Mouse (Mus musculus): ENCODE results near the gene Agap1.

Gene Agap1

DNA sequence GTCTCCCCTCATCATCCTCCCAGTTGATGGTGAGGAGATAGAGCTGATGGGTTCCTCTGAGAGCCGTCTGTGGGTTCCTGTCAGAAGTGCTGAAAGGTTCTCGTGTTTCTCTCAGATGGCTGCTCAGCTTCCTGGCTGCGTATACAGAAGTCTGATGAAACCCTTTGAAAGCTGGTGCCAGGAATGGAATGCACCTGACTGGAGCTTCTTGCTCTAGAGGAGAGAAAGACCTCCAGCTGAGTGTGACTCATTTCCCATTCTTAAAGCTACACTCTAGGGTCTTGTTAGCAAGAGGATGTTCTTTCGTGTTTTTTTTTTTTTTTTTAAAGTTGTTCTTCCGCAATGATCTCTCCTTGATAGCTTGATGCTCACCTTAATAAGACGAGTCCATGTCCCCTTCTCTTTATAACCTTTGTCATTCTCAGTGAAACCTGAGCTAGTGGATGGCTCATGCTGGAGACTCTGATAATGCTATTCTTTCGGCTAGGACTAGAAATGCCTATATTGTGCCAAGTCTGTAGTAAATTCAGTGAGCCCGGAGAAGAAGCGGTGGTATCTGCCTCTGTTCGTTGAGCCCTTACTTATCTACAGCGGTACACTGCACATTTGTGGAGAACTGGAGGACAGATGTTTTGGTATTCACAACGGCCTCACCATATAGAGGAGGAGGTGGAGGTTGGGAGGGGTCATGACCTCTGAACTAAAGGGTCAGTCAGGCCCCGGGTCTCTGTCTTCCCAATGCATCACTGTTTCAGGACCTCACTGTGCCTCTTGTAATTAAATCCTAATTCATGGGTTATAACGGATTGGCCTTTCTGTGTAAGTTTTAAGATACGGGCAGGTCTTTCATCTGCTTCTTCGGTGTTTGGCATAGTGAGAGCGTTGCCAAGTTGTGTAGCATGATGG is 2.8 kb downstream of the Agap1 start:
- in situ Hi-C loops (cut with MboI, MseI): no loop called here

GRCm38 (mm10) chr1:89461881-89462280 is 7.3 kb downstream of the Agap1 start:
- in situ Hi-C loops (cut with MboI, MseI): no loop called here

DNA sequence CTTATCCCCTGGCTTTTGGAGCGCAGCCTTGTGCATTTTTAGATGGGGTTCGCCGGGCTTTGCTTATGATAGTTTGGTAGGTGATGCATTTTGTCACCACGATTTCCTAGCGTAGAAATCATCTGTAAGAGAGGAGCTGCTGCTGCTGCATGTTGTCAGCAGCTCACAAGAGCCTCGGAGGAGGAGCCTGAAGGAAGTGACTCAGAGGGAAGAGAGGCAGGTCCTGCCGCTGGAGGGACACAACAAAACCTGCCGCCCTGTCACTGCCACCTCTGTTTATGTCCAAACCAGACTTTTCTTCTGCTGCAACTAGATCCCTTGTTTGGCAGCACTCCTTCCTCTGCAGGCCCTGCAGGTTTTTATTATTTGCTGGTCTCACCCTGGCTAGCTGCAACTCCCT is 8.5 kb downstream of the Agap1 start:
- in situ Hi-C loops (cut with MboI, MseI): no loop called here

DNA sequence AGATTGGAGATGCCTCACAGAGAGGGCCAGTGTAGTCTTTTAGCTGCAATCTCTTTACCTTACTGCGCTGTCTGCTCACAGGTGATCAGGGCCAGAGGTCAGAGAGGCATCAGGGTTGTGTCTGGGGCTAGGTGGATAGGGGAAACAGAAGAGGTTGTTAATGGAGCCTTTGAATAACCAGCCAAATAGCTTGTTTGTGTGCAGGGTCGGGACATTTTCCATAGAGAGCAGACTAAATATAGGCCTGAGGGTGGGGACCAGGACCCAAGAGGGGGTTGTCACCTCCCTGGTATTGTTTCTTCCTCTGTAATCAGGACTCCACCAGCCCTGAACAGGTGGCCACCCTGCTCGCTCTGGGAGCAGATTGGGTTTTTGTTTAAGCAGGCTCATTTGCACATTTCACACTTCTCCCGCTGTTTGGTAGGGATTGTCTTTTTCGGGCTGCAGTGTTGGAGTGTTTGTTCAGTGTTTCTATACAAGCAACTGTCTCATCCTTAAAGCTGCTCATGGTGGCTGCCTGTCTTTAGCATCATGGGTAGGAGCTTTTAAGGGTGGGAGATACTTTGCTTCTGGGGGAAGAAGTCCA is 10.9 kb downstream of the Agap1 start:
- in situ Hi-C loops (cut with MboI, MseI): no loop called here

DNA sequence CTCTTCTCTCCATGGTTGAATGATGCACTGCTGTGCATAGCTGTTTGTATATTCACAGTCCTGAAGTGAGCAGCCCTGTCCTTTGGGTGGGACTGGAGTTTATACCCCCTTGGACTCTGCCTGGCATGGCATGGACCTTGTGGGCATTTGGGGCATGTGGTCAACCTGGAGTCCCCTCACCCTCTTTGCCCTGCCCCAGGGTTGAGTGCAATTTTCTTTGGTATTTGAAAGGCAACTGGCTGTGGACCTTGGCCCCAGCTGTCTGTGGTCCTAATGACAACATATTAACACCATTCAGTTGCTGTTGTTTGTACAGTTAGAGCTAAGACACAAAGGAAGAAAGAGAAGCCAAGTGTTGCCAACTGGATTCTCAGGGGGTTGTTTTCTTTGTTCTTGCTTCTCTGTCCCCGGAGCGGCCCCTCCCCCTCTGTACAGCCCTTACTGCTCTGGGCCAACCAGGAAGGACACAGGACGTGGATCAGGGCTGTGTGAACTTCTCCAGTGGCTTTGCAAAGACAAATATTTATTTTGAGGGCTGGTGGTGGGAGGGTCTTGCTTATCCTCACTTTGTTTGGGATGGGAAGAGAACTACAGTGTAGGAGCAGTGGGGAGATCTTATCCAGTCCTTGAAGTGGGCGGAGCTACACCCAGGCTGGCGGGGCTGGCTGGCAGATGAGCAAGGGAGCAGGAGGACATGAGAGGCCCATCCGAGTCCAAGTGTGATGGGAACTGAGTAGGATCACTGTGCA is 12.9 kb downstream of the Agap1 start:
- in situ Hi-C loops (cut with MboI, MseI): no loop called here

DNA sequence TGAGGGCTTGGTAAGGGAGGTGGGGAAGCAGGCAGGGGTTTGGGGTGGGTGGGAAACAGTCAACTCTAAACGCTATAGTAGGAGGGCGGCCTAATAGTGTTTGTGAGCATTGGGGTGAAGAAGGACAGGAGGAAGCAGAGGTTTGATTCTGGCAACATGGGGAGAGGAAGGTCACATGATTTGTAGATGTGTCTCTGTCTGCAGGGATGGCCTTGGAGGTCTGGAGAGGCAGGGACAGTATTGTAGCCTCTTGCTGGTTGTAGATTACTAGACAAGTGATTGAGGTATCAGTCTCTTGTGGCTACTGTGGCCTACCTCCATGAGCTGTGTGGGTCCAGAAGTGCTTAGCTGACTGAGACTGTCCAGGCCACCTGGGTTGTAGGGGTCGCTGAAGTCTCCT is 13.5 kb downstream of the Agap1 start:
- in situ Hi-C loops (cut with MboI, MseI): no loop called here

DNA sequence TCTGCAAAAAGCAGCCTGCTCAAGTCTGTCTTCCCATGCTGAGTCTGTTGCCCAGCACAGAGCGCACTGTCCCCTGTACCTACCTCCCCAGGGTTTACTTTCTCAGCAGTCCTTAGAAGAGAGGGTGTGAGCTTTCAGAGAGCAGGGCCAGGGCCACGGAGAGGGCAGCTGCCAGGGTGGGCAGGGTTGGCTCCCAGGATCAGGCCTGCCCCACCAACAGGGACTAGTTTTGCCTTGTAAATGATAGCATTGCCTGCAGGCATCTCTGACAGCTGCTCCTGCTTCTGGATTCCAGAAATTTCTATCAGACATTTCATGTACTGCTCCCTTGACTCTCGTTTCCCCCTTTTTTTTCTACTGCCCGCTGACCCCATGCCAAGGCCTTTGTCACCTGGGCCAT is 16.8 kb downstream of the Agap1 start:
- in situ Hi-C loops (cut with MboI, MseI): no loop called here

GRCm38 (mm10) chr1:89471891-89472290 is 17.3 kb downstream of the Agap1 start:
- in situ Hi-C loops (cut with MboI, MseI): no loop called here

DNA sequence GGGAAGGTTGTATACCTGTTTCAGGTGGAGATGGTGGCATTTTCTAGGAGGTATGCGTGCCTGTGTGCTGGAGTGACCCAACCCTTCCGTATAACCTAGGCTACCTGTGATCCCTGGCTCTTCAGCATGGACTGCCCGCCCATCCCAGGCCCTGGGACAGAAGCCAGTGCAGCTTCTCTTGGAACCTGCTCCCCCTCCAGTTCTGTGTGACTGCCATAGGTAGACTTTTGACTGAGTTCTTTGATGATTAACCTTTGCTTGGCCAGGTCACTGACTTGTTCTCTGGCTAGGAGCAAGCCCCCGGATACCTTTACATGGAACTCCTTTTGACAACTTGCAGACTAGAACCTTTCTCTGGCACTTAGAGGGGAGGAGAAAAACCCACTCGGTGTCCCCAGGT is 19.3 kb downstream of the Agap1 start:
- in situ Hi-C loops (cut with MboI, MseI): no loop called here

- in situ Hi-C loops (cut with MboI, MseI): no loop called here
Measured at GRCm38 (mm10) chr1:89474853-89475252, 20.2 kb downstream of the Agap1 start.

DNA sequence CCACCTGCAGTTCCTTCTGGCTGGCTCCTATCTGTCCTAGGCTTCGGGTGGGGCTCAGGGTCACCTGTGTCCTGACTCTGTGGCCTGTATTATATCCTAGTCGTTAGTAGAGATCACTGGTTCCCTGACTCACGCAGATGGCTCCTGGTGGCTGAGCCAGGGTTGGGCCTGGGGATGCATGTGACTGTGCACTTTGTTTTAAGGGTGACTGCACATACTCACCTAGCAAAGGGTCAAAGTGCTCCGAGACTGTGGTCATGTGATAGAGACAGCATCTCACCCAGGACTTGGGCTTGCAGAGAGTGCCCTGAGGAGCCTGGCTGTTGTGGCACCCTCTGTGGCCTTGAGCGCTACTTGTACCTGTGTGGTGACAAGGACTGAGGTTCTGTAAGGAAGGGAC is 22.4 kb downstream of the Agap1 start:
- in situ Hi-C loops (cut with MboI, MseI): no loop called here

GRCm38 (mm10) chr1:89478571-89479460 is 24.2 kb downstream of the Agap1 start:
- in situ Hi-C loops (cut with MboI, MseI): no loop called here

DNA sequence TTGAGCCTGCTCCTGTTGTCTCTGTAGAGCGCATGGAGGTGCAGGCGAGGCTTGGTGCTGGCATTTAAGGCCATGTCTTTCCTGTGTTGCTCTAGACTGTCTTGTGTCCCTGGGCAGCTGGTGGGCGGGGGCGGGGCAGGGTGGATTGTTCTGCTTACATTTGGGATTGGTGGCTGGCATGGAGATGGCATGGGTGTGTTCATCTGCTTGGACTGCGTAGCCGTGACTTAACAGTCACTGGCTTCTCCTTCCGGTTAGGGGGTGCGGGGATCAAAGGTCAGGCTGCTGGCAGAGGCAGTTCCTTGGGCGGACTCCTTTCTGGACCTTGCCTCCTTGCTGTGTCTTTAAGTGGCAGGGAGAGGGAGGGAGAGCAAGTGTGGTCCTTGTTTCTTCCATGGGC is 26.5 kb downstream of the Agap1 start:
- in situ Hi-C loops (cut with MboI, MseI): no loop called here

DNA sequence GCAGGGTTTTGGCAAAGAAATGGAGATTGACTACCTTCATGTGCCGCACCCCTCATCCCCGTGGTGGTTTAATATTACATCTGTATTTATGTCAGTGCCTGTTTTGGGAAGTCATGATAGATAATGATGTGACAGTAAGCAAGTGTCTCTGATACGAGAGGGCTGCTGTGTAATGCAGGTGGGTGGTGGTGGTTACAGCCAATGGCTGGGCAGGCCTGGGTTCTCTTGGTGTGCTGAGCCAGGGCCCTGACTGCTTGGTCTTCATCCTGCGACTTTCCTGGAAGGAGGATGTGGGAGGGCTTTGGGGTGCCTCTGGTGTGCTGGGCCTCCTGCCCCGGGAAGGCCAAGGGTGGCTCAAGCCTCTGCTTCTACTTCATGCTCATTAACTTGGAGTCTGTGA is 28.2 kb downstream of the Agap1 start:
- in situ Hi-C loops (cut with MboI, MseI): no loop called here

- in situ Hi-C loops (cut with MboI, MseI): no loop called here
Measured at GRCm38 (mm10) chr1:89486891-89487290, 32.3 kb downstream of the Agap1 start.

DNA sequence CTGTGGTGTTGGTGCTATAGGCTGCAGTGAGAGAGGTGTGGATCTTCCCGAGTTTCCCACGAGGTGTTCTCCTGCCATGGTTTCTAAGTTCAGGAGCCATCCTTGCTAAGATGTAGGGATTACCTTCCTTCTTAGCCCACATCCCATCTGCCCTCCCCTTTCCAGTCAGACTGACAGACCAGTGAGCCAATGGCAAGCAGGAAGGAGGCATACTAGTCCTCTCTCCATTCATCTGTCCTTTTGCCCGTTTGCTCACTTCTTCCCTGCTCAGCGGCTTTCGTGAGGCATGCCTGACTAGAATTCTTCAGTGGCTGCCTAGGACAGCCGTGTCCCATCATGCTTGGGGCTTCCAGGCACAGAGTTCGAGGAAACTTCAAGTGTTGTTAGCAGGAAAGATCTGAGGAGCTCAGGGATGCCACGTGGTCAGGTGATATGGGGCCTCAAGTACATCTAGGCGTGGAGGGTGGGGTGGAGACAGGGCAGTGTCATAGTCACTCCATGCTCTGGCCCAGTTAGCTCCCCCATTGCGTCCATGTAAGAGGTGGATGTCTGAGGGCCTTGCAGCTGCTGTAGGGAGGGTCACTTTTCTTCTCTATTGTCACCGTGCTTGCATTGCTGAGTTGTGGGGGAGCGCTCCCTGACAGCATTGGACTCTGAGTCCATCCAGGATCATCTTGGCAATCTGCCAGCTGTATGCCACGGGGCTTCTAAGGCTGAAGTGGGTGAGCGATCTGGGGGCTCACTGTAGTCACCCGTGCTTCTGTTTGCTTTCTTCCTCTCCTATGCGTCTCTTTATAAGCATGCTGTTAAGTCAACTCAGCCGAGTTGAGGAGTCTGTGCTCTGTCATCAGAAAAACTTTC is 34.7 kb downstream of the Agap1 start:
- in situ Hi-C loops (cut with MboI, MseI): no loop called here

DNA sequence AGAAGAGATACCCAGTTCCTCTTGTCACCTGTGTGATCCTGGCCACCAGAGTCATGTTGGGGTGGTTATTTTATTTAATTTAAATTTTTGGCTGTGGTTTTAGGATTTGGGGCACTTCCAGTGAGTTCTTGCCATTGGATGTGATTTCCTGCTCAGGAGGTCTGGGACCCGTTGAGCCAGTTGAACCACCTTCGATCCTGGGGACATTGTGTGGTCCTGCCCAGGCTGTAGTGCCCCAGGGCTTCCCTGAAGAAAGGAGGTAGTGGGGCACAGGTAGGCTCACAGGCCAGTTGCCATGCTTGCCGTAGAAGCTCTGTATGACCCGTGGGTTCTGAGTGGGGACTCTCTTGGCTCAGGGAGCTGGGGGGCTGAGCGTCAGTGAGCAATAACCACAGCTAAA is 38.6 kb downstream of the Agap1 start:
- in situ Hi-C loops (cut with MboI, MseI): no loop called here

- in situ Hi-C loops (cut with MboI, MseI): no loop called here
Measured at GRCm38 (mm10) chr1:89494816-89495215, 40.2 kb downstream of the Agap1 start.

GRCm38 (mm10) chr1:89496204-89496603 is 41.6 kb downstream of the Agap1 start:
- in situ Hi-C loops (cut with MboI, MseI): no loop called here

DNA sequence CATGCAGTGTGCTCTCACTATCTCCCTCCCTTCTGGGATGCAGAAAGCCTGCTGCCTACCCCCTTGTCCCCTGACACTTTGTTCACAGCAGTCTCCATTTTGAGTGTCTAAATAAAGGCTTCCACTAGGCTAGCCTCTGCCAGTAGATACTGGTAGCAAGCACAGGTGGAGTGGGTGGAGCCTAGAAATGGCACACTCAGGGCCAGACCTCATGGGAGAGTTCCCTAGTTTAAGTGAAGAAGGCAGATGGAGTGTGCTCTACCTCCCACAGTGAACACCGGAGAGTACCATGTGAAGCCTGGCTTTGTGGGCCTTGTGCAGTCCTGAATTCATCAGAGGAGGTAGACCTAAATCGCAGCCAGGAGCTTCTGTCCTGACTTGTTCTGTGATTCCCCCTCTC is 46.3 kb downstream of the Agap1 start:
- in situ Hi-C loops (cut with MboI, MseI): no loop called here

- in situ Hi-C loops (cut with MboI, MseI): no loop called here
Measured at GRCm38 (mm10) chr1:89501346-89501745, 46.7 kb downstream of the Agap1 start.

Data from T-helper 1 cell (primary cell).